Mouse (Mus musculus) urinary bladder, postnatal 10 days (tissue): ENCODE results near the gene Coq7.
A peak's percentile ranks its signal among the peaks of the same experiment; 100 is the strongest.

Source experiments
- DNase-seq: peaks from one replicate; pipeline ENCODE4 v3.0.0; 2022; ENCODE audit warnings: low spot score

The Coq7 gene

DNA sequence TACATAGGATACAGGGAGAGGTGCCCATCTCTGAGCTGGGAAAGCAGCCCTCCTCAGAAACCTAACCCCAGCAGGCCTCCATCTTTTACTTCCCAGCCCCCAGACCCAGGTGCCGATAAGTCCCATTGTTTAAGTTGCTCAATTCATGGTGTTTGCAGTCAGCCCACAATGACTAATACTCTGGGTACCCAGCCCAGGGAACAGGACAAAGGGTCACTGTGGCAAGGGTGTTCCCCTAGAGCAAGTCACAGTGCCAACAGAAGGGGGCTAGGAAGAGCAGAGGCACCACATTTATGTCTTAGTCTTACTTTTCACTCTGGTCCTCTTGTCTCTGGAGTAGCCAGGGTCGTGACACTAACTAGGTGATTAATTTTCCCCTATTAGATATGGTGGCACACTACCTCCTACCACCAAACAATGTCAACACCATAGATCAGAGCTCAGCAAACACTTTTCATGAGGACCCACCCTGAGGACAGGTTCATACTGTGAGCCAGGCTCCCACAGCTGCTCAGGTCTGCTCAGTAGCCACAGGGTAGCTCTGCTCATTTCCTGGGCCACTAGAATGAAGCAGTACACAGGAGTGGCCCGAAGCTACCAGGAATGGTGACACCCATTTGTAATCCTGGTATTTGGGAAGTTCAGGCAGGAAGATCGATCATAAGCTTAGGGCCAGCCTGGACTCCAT, 38.1 kb downstream of the Coq7 start:
- DNase-seq: no peak

DNA sequence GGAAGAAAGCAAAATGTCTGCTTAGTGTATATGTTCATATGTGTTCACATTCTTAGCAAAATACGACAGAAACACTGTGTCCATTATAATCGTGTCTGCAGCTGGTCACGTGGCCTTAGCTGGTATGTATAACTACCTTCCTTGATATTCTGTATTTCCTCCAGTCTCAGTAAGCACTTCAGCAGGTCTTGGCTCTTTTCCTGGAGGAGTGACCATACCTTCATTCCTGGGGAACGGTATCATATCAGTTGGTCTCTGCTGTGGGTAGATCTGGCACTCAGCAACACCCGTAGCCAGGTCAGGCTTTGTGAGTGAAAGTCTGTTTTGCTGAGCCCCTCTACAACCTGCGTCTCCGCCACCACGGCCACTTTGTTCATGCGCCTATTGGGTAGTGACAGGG, 39.3 kb downstream of the Coq7 start:
- DNase-seq: no peak

DNA sequence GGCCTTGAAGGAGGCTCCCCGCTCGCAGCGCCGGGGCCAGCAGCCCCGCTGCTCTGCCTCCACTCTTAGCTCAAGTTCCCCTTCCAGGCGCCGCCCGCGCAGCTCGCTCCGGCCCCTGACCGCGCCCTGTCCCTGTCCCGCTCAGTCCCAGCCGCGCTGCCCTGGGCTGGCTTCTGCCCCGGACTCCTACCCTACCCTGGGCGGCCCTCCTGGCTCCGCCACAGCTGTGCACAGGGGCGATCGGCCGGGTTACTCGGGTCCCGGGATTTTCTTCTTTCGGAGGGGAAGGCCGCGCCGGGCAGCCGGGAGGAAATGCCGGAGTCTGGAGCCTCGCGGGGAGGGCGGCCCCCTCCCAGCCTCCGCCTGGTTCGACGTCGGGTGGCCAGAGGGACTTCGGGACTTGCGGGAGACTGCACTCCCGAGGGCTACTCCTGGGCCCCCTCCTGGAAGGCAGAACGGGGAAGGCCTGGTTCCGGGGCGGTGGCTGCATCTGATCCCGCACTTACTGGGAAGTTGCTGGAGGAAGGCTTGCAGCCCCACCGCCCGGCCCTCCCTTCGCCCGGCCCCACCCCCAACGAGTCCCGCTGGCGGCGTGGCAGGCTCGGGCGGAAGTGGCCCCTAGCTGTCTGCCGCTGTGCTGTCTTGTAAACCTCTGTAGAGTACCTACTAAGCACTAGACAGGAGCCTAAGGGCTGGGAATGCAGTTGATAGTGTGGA, 41.6 kb downstream of the Coq7 start, which contains the start of gene Itpripl2:
Gene Itpripl2 (minus strand): TSS at position 545 of the 717 bp plus-strand sequence.
- peak; percentile 42 for DNase-seq

DNA sequence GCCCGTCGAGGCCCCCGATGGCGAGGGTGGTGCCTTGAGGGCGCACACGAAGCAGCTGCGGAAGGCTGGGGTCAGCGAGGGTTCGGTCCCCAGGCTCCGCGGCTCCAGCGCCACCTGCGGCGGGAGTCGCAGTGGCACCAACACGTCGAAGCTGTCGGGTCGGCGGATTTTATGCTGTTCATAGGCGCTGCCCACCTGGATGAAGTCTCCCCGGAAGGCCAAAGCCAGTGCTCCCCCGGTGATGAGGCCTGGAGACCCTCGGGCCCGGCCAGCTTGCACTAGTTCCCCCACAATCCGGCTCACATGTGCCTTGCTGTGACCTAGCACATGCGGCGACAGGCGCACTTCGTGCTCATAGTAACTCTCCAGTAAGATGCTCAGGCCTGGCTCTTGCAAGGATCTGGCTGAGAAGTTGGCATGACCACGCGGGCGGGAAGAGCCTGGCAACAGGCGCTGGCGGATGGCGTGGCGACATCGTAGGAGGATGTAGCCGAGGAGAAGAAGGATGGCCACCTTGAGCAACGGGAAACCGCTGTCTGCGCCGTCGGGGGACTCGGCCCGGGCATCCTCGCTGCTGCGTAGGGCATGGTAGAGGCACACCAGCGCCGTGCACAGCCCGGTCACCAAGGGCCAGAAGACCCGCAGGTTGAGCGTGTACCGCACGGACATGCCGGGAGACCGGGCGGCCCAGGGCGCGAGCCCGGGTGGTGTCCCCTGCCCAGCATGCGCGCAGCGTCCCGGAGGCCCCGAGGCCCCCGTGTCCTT, 42.3 kb downstream of the Coq7 start:
- no peak for DNase-seq

DNA sequence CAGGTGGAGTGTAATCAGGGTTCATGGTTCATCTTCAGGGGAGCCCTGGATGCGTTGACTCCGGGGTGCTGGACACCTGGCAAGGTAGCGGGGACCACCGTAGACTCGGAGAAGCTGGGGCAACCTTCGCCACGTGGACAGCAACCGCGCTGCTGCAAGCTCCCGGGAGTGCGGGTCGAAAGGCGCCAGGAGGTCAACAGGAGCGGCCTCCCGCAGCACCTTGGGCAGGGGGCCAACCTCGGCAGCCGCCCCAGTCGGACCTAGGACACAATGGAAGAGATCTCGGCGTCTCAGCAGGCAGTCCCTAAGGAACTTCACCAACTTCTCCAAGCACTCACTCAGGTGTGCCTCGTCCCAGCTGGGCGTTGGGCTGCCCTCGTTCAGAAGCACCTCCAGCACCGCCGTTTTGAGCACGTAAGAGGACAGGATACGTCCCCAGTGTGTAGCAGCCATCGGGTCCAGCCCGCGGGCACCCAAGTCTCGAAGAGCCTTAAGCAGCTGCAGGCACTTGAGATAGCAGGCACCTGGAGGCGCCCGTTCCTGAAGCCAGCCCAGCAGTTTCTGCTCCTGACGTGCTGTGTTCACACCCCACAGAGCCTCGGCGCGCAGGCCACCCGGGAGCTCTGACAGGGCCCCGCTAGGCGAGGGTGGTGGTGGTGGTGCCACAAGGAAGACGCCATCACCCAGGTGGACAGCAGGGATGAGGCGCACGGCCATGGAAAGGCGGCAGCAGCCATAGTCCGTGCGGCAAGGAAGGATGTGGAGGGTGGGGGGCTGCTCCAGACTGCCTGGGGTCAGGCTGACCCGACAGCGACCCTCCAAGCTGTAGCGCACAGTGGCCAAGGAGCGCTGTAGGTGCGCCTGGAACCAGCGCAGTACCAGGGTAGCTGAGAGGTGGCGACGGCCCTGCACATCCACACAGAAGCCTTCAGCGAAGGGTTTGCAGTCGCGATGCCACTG, 43.2 kb downstream of the Coq7 start:
- no peak for DNase-seq

DNA sequence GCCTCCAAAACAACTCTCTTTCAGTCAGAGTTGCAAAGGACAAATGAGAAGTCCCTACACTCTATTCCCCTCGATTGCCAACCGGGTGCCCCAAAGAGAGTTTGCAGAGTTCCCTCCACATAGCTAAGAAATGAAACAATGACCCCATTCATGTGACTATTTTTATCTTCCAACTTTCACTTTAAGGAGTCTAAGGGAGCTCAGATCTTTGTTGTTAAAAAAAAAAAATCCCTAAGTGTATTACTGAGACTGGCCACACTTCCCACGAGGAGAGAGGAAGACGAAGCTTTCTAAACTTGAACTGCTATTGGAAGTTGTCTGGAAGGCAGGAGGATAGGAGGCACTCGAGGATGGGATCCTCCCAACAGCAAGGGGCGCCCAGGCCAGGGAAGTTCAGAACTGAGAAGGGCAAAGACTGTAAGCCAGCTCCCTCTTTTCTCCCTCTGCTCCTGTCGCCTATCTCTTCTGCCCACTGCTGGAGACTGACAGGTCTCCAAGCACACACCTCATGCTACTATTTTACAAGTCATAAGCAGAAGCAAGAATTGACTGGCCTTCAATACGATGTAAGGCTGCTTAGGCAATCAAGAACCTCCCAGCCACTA, 45.0 kb downstream of the Coq7 start:
- no peak for DNase-seq

DNA sequence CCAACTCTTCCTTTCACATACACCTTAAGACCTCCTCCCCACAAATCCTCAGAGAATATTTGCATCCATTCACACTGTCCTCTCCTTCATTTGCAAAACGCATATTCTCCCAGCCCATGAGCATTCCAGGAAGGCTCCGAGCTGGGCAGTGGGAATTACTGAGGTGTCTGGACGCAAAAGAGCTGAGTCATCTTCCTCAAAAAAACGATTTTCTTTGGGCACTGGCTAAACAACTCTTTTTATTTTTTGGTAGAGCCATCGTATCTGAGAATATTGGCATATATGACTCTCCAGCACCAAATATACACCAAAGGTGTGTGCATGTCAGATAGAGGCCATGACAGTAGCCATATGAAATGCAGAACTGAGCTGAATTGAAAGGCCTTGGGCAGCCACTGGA, 46.2 kb downstream of the Coq7 start:
- DNase-seq: no peak

DNA sequence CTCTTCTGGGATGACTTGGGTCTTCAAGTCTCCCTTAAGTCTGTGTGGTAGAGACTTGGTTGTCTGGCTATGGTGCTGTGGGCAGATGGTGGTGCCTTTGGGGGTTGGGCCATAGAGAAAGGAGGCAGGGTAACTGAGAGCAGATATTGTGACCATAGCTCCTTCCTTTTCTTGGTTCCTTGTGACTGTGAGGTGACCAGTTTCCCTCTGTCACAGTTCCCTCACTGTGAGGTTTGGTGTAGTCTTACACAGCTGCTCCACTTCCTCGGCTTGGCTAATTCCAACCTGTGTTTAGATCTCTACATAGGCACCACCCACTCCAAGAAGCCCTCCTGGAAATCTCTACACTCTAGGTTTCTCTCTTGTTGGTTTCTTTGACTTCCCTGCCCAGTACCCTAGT, 49.2 kb downstream of the Coq7 start:
- DNase-seq: no peak

DNA sequence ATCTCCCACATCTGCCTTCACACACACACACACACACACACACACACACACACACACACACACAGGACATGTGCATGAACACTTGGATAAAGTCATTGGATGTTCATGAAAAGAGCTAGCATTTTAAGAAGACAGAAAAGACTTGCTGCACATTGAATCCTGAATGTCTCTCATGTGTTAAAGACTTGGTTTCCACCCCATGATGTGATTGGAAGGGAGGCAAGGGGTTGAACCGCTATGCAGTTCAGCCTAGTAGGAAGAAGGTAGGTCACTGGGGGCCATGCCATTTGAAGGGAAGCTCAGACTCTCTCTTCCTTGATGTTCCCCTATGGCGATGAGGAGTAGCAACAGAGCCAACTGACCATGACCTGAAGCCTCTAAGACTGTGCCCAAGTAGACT, 51.2 kb downstream of the Coq7 start:
- no peak for DNase-seq

DNA sequence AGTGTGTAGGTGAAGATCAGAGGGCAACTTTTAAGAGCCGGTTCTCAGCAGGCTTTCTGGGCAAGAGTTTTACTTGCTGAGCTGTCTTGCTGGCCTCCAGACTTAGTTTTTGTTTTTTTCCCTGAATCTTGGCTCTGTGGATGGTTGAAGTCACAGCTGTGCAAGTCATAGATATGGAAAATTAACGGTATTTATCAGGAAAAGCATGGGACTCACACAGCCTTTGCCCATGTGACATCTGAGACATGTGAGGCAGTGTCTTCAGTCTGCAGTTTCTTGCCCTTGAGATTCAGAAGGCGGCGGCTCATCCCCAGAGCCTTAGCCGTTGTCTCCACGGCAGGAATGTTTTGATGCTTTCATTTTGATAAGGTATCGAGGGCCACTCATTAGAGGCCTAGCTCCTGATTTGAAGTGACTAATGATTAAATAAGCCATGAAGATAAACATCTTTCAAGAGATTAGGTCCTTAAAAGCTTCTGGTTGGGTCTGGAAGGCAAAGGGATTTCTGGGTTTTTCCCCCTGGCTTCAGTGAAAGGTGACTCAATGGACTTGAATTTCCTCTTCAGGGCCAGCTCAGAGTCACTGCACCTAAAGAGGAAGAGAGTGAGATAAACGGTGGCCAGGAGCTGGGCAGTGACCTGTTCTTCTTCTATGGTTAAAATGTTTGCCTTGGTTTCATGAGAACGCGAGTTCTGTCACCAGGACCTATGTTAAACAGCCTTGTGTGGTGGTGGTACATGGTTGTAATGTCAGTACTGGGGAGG, 51.9 kb downstream of the Coq7 start:
- DNase-seq: no peak

DNA sequence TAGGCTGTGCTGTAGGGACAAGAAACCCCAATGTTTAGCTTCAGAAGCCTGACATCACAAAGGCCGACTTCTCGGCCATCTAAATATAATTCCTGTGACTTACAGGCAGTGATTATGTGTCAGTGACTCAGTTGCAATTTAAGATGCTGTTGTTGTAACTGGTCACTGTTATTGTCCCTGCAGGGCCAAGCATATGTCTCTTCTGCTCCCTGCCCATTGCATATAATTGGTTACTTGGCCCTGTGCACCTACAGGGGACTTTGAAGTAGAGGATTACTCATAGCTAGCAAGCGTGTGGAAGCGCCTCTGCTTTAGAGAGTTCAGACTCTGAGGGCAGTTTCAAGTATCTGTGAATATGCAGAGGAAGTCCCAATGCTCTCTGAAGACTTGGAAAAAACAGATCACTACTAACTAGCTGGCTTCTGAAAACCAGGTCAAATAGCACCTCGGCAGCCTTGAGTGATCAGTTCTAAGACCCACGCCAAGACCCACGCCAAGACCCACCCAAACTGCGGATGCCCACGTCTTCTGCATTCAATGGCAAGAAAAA, 52.9 kb downstream of the Coq7 start:
- DNase-seq: no peak

DNA sequence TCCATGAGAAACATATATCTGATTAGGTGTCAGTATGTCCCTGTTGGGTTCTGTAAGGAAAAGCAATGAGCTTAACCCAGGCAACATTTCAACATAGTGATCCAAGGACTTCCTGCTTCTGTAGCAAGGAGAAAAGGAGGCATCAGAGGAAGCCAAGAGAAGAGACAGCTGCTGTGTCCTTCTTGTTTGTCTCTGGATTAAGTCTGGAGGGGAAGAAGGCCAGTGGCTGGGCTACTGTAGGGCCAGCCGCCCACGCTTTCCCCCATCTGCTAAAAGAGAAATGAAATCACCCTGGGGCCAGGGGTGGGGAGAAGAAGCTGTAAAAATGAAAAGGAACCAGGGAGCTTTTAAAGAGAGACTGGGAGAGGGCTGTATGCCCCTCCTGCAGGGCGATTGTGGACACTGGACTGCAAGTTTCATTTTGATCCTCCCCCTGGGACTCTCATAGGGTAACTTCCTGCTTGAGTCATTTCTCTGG, 54.3 kb downstream of the Coq7 start:
- no peak for DNase-seq

DNA sequence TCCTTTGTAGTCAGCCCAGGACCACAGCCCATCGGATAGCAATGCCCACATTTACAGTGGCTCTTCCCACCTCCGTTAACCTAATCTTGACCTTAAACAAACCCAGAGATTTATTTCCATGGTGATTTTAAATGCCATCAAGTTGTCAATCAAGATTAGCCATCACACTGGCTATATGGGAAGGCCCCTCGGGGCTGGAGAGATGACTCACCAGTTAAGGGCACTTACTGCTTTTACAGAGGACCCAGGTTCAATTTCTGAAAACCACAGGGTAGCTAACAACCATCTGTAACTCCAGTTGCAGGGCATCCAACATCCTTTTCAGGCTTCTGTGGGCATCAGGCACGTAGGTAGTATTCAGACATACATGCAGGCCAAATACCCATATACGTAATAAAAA, 56.7 kb downstream of the Coq7 start:
- DNase-seq: no peak

DNA sequence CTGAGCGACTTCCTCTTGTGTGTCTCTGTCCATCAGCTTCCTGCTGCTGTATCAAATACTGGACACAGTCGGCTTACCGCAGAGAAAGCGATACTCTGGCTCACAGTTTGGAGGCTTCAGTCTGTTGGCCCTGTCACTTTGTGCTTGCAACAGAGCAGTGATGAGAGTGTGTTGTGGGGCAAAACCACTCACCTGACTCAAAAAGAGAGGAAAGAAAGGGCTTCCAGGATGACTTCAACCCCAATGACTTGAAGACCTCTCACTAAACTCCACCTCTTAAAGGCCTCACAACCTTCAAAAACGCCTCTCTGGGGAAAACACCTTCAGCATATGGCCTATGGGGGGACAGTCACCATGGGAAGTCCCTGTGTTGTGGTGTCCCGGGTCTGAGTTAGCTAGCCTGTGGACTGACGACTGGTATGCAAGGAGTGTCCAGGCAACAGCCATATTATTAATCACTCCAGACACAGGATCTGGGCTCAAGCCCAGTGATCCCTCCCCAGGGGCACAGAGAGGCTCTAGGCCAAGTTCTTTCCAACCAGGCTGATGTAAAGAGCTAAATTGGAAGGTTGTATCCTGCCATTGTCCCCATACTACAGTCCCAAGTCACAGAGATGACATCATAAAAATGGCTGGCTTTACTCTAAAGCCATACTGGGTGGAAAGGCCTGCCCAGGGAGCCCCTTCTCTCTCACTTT, 58.0 kb downstream of the Coq7 start:
- DNase-seq: no peak

DNA sequence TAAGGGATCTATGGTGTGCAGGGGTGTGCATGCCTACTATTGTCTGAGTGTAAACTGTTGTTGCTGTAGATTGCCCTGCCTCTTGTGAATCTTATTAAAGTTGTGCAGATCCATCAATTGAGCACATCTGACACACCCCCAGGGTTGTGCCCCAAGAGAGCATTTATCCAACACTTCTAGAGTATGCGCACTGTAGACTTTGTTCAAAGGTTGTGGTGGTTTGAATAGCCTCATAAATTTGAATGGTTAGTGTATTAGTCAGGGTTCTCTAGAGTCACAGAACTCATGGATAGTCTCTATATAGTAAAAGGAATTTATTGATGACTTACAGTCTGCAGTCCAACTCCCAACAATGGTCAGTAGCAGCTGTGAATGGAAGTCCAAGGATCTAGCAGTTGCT, 60.3 kb downstream of the Coq7 start:
- DNase-seq: no peak

DNA sequence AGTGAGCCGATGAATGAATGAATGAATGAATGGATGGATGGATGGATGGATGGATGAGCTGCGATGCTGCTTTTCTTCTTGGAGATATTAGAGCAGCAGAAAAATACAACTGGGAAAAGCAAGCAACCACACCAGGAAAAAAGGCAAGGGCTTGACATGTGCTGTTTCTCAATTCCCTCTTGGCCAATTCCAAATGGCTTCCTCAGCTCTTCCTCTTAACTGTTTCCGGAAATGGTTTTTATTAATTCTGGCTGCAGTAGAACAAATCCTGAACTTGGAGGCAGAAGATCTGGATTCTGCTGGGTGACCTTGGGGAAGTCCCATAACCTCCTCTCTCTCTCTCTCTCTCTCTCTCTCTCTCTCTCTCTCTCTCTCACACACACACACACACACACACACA, 65.1 kb downstream of the Coq7 start:
- no peak for DNase-seq

DNA sequence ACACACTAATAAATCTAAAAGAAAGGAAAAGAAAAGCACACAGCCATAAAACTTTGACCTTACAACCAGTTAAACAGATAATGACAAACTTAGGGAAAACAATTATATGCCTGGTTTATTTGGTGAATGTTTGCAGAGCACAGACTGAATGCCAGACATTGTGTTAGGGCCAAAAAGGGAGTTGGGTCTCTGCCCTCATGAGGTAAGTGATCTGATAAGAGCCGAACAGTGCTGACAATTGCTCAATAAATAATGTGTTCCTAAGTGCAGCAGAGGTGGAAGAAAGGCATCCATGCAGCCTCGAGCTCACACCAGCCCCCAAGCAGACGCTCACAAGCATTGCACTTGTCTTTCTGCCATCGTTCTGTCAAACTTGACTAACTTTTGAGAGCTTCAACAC, 68.7 kb downstream of the Coq7 start:
- DNase-seq: no peak

DNA sequence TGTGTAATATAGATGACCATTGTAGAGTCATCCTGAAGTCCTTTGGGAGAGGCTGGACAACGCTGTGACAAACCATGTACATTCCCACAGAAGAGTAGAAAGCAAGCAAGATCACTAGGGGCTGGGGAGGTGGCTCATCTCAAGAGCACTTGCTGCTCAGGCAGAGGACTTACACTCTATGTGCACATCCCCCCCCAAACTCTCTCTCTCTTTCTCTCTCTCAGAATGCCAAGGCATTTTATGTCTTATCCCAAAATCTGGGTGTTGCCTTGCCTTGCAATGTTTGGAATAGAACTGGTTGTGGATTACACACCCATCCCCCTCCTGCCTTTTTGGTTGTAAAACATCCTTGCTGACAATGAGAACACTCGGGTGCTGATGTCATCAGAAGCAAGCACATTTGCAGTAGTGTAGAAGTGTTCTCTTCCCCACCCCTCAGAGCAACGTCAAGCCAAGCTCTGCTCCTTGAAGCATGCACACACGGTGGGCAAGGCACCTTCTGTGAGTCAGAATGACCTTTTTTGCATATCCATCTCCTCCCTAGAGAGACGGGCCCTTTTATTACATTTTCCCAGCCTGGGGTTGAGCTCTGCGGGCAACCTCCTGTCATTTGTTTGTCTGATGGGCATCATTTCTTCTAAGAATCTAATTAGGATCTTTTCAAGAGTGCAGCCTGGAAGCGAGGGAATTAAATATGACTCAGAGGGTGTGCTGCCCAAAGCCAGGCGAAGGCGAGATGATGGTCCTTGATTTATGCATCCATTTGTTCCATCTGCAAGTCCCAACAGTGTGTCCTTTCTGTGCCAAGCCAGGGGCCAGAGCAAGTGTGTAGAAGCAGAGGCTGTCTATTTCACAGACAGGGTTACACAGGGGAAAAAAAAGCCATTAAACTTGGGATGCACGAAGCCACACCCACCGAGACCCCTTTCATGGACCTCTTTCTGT, 70.1 kb downstream of the Coq7 start:
- DNase-seq: no peak
